ENCODE assay signal across 27 mouse cellular contexts in genomic region chr13:36707088-36707690, GRCm38 (mm10). TPM values are rescaled to one million over a fixed set of nuclear protein-coding genes. Genes with fewer than 3 reads are reported as not detected.
DNase-seq lines count a peak whose midpoint lies in the region; ATAC-seq and TF ChIP-seq lines count a peak whose summit lies in the region.
"Had no signal": no experiment of that assay in that cellular context is flagged by ENCODE, and none has a peak within 500 bp of the region (broad histone marks: within the 10 kb centered on the region; RNA-seq: fewer than 3 reads in every experiment).

No protein-coding gene starts in this region.

- 0 out of 2 replicates have a peak, but pooled peaks have one; percentile 26 for ATAC-seq in forebrain, embryonic 16.5 days
- no peak for ATAC-seq in forebrain, embryonic 15.5 days (replicated peaks)
- ATAC-seq in midbrain, embryonic 11.5 days (ENCODE audit: low FRiP score): peak; percentile 24; the same call in 1 of the 2 replicates
- no peak for ATAC-seq in midbrain, postnatal 0 days (ENCODE audit: low FRiP score)
- ATAC-seq: CD4-positive, CD25-positive, alpha-beta regulatory T cell, adult 4 months had no signal

- no peak overlapping the region for H3K9ac ChIP-seq in forebrain, embryonic 16.5 days (replicated peaks; ENCODE audit: low read depth, low read length)
- H3K9ac ChIP-seq in forebrain, embryonic 15.5 days (replicated peaks): no peak overlapping the region
- H3K9ac ChIP-seq in midbrain, embryonic 11.5 days (ENCODE audit: low read length): no peak overlapping the region
- no peak overlapping the region for H3K9ac ChIP-seq in midbrain, postnatal 0 days (replicated peaks; ENCODE audit: low read length, poor library complexity, severe bottlenecking)
- H3K9ac ChIP-seq: embryonic facial prominence, embryonic 13.5 days; heart, embryonic 12.5 days; heart, embryonic 15.5 days; hindbrain, embryonic 14.5 days had no signal

- no peak overlapping the region for H3K4me3 ChIP-seq in forebrain, embryonic 16.5 days (replicated peaks; ENCODE audit: low read length)
- no peak overlapping the region for H3K4me3 ChIP-seq in forebrain, embryonic 15.5 days
- no peak overlapping the region for H3K4me3 ChIP-seq in midbrain, embryonic 11.5 days (ENCODE audit: low read depth, low read length)
- no peak overlapping the region for H3K4me3 ChIP-seq in midbrain, postnatal 0 days (ENCODE audit: low read depth, low read length)
- H3K4me3 ChIP-seq: embryonic facial prominence, embryonic 10.5 days; embryonic facial prominence, embryonic 13.5 days; erythroblast, embryonic 14.5 days; heart, embryonic 12.5 days; heart, embryonic 15.5 days; hindbrain, embryonic 10.5 days had no signal

- TF ChIP-seq CTCF in midbrain, postnatal 0 days (IDR thresholded peaks at IDR 0.05): no peak
- no peak for TF ChIP-seq CTCF in brain, embryonic 14.5 days (IDR thresholded peaks at IDR 0.05; ENCODE audit: borderline replicate concordance, extremely low read depth, insufficient read depth, insufficient read length)

- no peak overlapping the region for H3K4me2 ChIP-seq in forebrain, embryonic 16.5 days (ENCODE audit: low read length)
- H3K4me2 ChIP-seq in forebrain, embryonic 15.5 days (replicated peaks): no peak overlapping the region
- no peak overlapping the region for H3K4me2 ChIP-seq in midbrain, embryonic 11.5 days
- no peak overlapping the region for H3K4me2 ChIP-seq in midbrain, postnatal 0 days (ENCODE audit: low read depth, low read length, poor library complexity, severe bottlenecking)
- H3K4me2 ChIP-seq: embryonic facial prominence, embryonic 13.5 days; heart, embryonic 12.5 days; heart, embryonic 15.5 days; hindbrain, embryonic 14.5 days had no signal

- WGBS in forebrain, embryonic 16.5 days: 40% methylated on average over 3 of the region's 3 CpGs
- 43% methylated on average over 3 of the region's 3 CpGs for WGBS in forebrain, embryonic 15.5 days
- 51% methylated on average over 3 of the region's 3 CpGs for WGBS in midbrain, embryonic 11.5 days
- 22% methylated on average over 3 of the region's 3 CpGs for WGBS in midbrain, postnatal 0 days

- no peaks in the 10 kb centered on the region for H3K9me3 ChIP-seq in forebrain, embryonic 16.5 days (ENCODE audit: control insufficient read depth, low read length)
- no peaks in the 10 kb centered on the region for H3K9me3 ChIP-seq in forebrain, embryonic 15.5 days
- H3K9me3 ChIP-seq in midbrain, embryonic 11.5 days (ENCODE audit: control insufficient read depth, low read length): no peaks in the 10 kb centered on the region
- H3K9me3 ChIP-seq in midbrain, postnatal 0 days (ENCODE audit: low read length): no peaks in the 10 kb centered on the region
- H3K9me3 ChIP-seq: embryonic facial prominence, embryonic 10.5 days; embryonic facial prominence, embryonic 13.5 days; heart, embryonic 12.5 days; heart, embryonic 15.5 days; hindbrain, embryonic 10.5 days had no signal

- H3K36me3 ChIP-seq in forebrain, embryonic 16.5 days (ENCODE audit: control insufficient read depth, insufficient read depth): no peaks in the 10 kb centered on the region
- no peaks in the 10 kb centered on the region for H3K36me3 ChIP-seq in forebrain, embryonic 15.5 days
- no peaks in the 10 kb centered on the region for H3K36me3 ChIP-seq in midbrain, embryonic 11.5 days (ENCODE audit: control insufficient read depth, insufficient read depth, low read length)
- H3K36me3 ChIP-seq in midbrain, postnatal 0 days (ENCODE audit: insufficient read depth, low read length): no peaks in the 10 kb centered on the region
- H3K36me3 ChIP-seq: embryonic facial prominence, embryonic 10.5 days; embryonic facial prominence, embryonic 13.5 days; heart, embryonic 12.5 days; heart, embryonic 15.5 days; hindbrain, embryonic 10.5 days had no signal

- peak; percentile 88 for DNase-seq in midbrain, embryonic 11.5 days (ENCODE audit: low spot score, missing footprints)
- DNase-seq in midbrain, postnatal 0 days (ENCODE audit: low spot score): no peak
- DNase-seq in brain, embryonic 14.5 days (ENCODE audit: low read depth): peak; percentile 23
- peak; percentile 61 for DNase-seq in retina, embryonic 14.5 days (ENCODE audit: low spot score)
- DNase-seq in right cerebral cortex, adult 2 months (ENCODE audit: low spot score in 2 of 2): no peak
- DNase-seq: adrenal gland, adult 2 months; adrenal gland, postnatal 14 days; cerebellum, adult 11-12 months; cerebellum, adult 8-10 months; cerebellum, postnatal 10 days; cerebellum, postnatal 36 days; embryo, embryonic 11 days; gastrocnemius, postnatal 25 days; heart, adult 18-20 months; heart, postnatal 10 days; heart, postnatal 36 days had no signal

- H3K27ac ChIP-seq in forebrain, embryonic 16.5 days (ENCODE audit: low read length): no peak overlapping the region
- H3K27ac ChIP-seq in forebrain, embryonic 15.5 days (replicated peaks): no peak overlapping the region
- no peak overlapping the region for H3K27ac ChIP-seq in midbrain, embryonic 11.5 days (ENCODE audit: low read depth, low read length)
- no peak overlapping the region for H3K27ac ChIP-seq in midbrain, postnatal 0 days (ENCODE audit: low read depth, low read length)
- H3K27ac ChIP-seq: embryonic facial prominence, embryonic 10.5 days; embryonic facial prominence, embryonic 13.5 days; heart, embryonic 15.5 days; hindbrain, embryonic 10.5 days; hindbrain, embryonic 14.5 days had no signal

- no peaks in the 10 kb centered on the region for H3K27me3 ChIP-seq in forebrain, embryonic 16.5 days (replicated peaks; ENCODE audit: control insufficient read depth, insufficient read depth, low read length)
- H3K27me3 ChIP-seq in forebrain, embryonic 15.5 days: no peaks in the 10 kb centered on the region
- H3K27me3 ChIP-seq in midbrain, embryonic 11.5 days (ENCODE audit: control insufficient read depth, insufficient read depth, low read length): no peaks in the 10 kb centered on the region
- no peaks in the 10 kb centered on the region for H3K27me3 ChIP-seq in midbrain, postnatal 0 days (ENCODE audit: insufficient read depth, low read length)
- H3K27me3 ChIP-seq: embryonic facial prominence, embryonic 13.5 days; heart, embryonic 12.5 days; heart, embryonic 15.5 days had no signal

- H3K4me1 ChIP-seq in forebrain, embryonic 16.5 days (replicated peaks; ENCODE audit: control insufficient read depth, insufficient read depth, low read length): no peaks in the 10 kb centered on the region
- no peaks in the 10 kb centered on the region for H3K4me1 ChIP-seq in forebrain, embryonic 15.5 days
- no peaks in the 10 kb centered on the region; the same call in 1 of the 2 replicates for H3K4me1 ChIP-seq in midbrain, embryonic 11.5 days (ENCODE audit: control insufficient read depth, insufficient read depth, low read length)
- no peaks in the 10 kb centered on the region for H3K4me1 ChIP-seq in midbrain, postnatal 0 days (ENCODE audit: insufficient read depth, low read length)
- H3K4me1 ChIP-seq: embryonic facial prominence, embryonic 10.5 days; embryonic facial prominence, embryonic 13.5 days; heart, embryonic 12.5 days; heart, embryonic 15.5 days had no signal

- no peak for TF ChIP-seq POLR2A in brain, embryonic 14.5 days (IDR thresholded peaks at IDR 0.05; ENCODE audit: borderline replicate concordance, extremely low read depth, insufficient read depth, insufficient read length, poor library complexity, severe bottlenecking)

RNA-seq across cellular contexts. Expression of gene Nrn1, which starts 27.7 kb away (rescaled TPM):
- polyA plus RNA-seq in forebrain, embryonic 16.5 days (2015; fragmentation: Nextera tagmentation; extraction: Ambion mirVana): 51.0 and 51.3 TPM in 2 replicates
- 48.0 and 50.4 TPM in 2 replicates for polyA plus RNA-seq in forebrain, embryonic 15.5 days (2015; fragmentation: Nextera tagmentation; extraction: Ambion mirVana)
- 52.7 and 53.5 TPM in 2 replicates for polyA plus RNA-seq in midbrain, embryonic 11.5 days (2014; fragmentation: Nextera tagmentation; extraction: Ambion mirVana)
- 122 and 155 TPM in 2 replicates for total RNA-seq in midbrain, postnatal 0 days (2014; rRNA removed)
- 54.0 and 67.8 TPM in 2 replicates for polyA plus RNA-seq in midbrain, postnatal 0 days (2015; fragmentation: Nextera tagmentation; extraction: Ambion mirVana)
- polyA plus RNA-seq in brain, embryonic 14.5 days (2012; rRNA removed): 67.3 and 67.5 TPM in 2 replicates
- total RNA-seq: MEL had no signal

Comparison
In these comparisons a context has a peak if more than half of its experiments do, and no peak if none do; other contexts are left out.
1. ATAC-seq: peak in forebrain, embryonic 16.5 days (single experiment) and midbrain, embryonic 11.5 days (single experiment); none in forebrain, embryonic 15.5 days (single experiment) and midbrain, postnatal 0 days (single experiment).
2. DNase-seq: peak in midbrain, embryonic 11.5 days (single experiment), brain, embryonic 14.5 days (single experiment) and retina, embryonic 14.5 days (single experiment); none in midbrain, postnatal 0 days (single experiment) and right cerebral cortex, adult 2 months (0 of 2).